Mouse (Mus musculus) stomach, embryonic 14.5 days (tissue): ENCODE measurements around the gene Ccdc110. TPM values are rescaled to one million over a fixed set of nuclear protein-coding genes. Genes with fewer than 3 reads are reported as not detected.

ENCODE experiments used
- ATAC-seq: fragments of 200-750 bp; cut with Nextera tagmentation; 2 replicates; pipeline ENCODE4 v1.8.0; 2017; ENCODE audit warnings: low read depth, moderate TSS enrichment; ENCODE audit not compliant: insufficient number of reproducible peaks, insufficient read depth, low FRiP score
- H3K27ac ChIP-seq: fragments of 300-500 bp; sonication (generic); 2 replicates; pipeline ENCODE4 v1.5.1; 2014; ENCODE audit warnings: mild to moderate bottlenecking, low read length, moderate library complexity, mixed read lengths
- H3K27me3 ChIP-seq: fragments of 300-500 bp; sonication (generic); 2 replicates; pipeline ENCODE4 v1.6.1; 2014; ENCODE audit warnings: low read length, control low read depth, mixed read lengths; ENCODE audit not compliant: control insufficient read depth, insufficient read depth
- H3K36me3 ChIP-seq: fragments of 300-500 bp; sonication (generic); 2 replicates; pipeline ENCODE4 v1.6.1; 2014; ENCODE audit warnings: mild to moderate bottlenecking, control low read depth, low read length, moderate library complexity, mixed read lengths; ENCODE audit not compliant: control insufficient read depth, insufficient read depth
- H3K4me1 ChIP-seq: fragments of 300-500 bp; sonication (generic); 2 replicates; pipeline ENCODE4 v1.6.1; 2014; ENCODE audit warnings: low read length, control low read depth, mixed read lengths; ENCODE audit not compliant: control insufficient read depth, insufficient read depth
- H3K4me2 ChIP-seq: fragments of 300-500 bp; sonication (generic); replicated peaks from 2 replicates; pipeline ENCODE4 v1.6.1; 2014; ENCODE audit warnings: low read depth, low read length, control low read depth
- H3K4me3 ChIP-seq: fragments of 300-500 bp; sonication (generic); 2 replicates; pipeline ENCODE4 v1.5.1; 2014; ENCODE audit warnings: low read depth, low read length, control low read depth
- H3K9ac ChIP-seq: fragments of 300-500 bp; sonication (generic); replicated peaks from 2 replicates; pipeline ENCODE4 v1.6.1; 2014; ENCODE audit warnings: low read depth, mild to moderate bottlenecking, control low read depth, low read length, moderate library complexity, mixed read lengths
- H3K9me3 ChIP-seq: fragments of 300-500 bp; sonication (generic); 2 replicates; pipeline ENCODE4 v1.6.1; 2016; ENCODE audit warnings: low read depth, low read length, control low read depth; ENCODE audit not compliant: control insufficient read depth
- WGBS: fragments of 180-500 bp; shearing (Covaris S2); extraction: QIAGEN DNeasy Blood & Tissue Kit; methylation state at CpG from one replicate; pipeline ENCODE4 v1.1.7; 2014; 5-methylcytosine and 5-hydroxymethylcytosine counted together
- polyA plus RNA-seq: library from polyadenylated mRNA; unstranded; fragments of >200 nt; fragmentation: Nextera tagmentation; extraction: Ambion mirVana; gene quantifications from 2 replicates; pipeline ENCODE4 v1.2.1, GENCODE M21; 2014

Gene Ccdc110
- polyA plus RNA-seq, 1 experiment from 2014 or later: not detected

GRCm38 (mm10) chr8:45988189-45988588, 53.8 kb downstream of the Ccdc110 start:
- Histone ChIP-seq H3K4me3 (no peak overlapping the region), H3K4me1 (0 out of 2 replicates have a peak, but pooled peaks cover 5% of the 10 kb centered on the region), H3K9ac (no peak overlapping the region), H3K4me2 (no peak overlapping the region), H3K9me3 (no peaks in the 10 kb centered on the region), H3K27ac (no peak overlapping the region), H3K27me3 (no peaks in the 10 kb centered on the region), H3K36me3 (peaks cover 21% of the 10 kb centered on the region)
- ATAC-seq: no peak
- WGBS: 67% methylated on average over 2 of the region's 2 CpGs

GRCm38 (mm10) chr8:45990631-45991310, 56.4 kb downstream of the Ccdc110 start:
- no peaks in the 10 kb centered on the region for H3K27me3 ChIP-seq
- H3K9me3 ChIP-seq: no peaks in the 10 kb centered on the region
- WGBS: 86% methylated on average over 4 of the region's 4 CpGs
- no peak overlapping the region for H3K4me2 ChIP-seq
- H3K4me1 ChIP-seq: 0 out of 2 replicates have a peak, but pooled peaks cover 5% of the 10 kb centered on the region
- no peak overlapping the region for H3K4me3 ChIP-seq
- no peak overlapping the region for H3K27ac ChIP-seq
- H3K9ac ChIP-seq: no peak overlapping the region
- ATAC-seq: no peak
- peaks cover 27% of the 10 kb centered on the region for H3K36me3 ChIP-seq

Other genes starting within 250 kb of the Ccdc110 start
- gene Pdlim3, start 49.2 kb upstream of the Ccdc110 start, polyA plus RNA-seq: 162 and 164 TPM in 2 replicates
- gene 1700029J07Rik, start 40.6 kb downstream of the Ccdc110 start, polyA plus RNA-seq: 4.6 and 5.7 TPM in 2 replicates
- 85.6 and 87.2 TPM in 2 replicates for gene Ufsp2, start 40.9 kb downstream of the Ccdc110 start, polyA plus RNA-seq
- 0.67 and 0.71 TPM in 2 replicates for gene Lrp2bp, start 64.7 kb downstream of the Ccdc110 start, polyA plus RNA-seq
- 24.2 and 26.2 TPM in 2 replicates for gene Ankrd37, start 71.1 kb downstream of the Ccdc110 start, polyA plus RNA-seq
- gene Cfap97, start 217.2 kb downstream of the Ccdc110 start, polyA plus RNA-seq: 24.0 and 25.2 TPM in 2 replicates
- 8.8 and 9.0 TPM in 2 replicates for gene Snx25, start 217.5 kb downstream of the Ccdc110 start, polyA plus RNA-seq